Mouse (Mus musculus) forebrain, postnatal 0 days (tissue): ENCODE data around the gene Mnx1. TPM values are rescaled to one million over a fixed set of nuclear protein-coding genes. Genes with fewer than 3 reads are reported as not detected.

ENCODE experiments used
- ATAC-seq: fragments of 200-750 bp; cut with Nextera tagmentation; 2 replicates; pipeline ENCODE4 v1.8.0; 2017; ENCODE audit warnings: mild to moderate bottlenecking, moderate library complexity
- DNase-seq: peaks from one replicate; pipeline ENCODE4 v3.0.0-alpha.2; 2015
- H3K27ac ChIP-seq: fragments of 300-500 bp; sonication (generic); 2 replicates; pipeline ENCODE4 v1.5.1; 2014; ENCODE audit warnings: low read depth, mild to moderate bottlenecking, antibody characterized with exemption, low read length, moderate library complexity, mixed read lengths
- H3K27me3 ChIP-seq: fragments of 300-500 bp; sonication (generic); 2 replicates; pipeline ENCODE4 v1.6.1; 2014; ENCODE audit warnings: mild to moderate bottlenecking, low read length, mixed read lengths; ENCODE audit not compliant: insufficient read depth
- H3K36me3 ChIP-seq: fragments of 300-500 bp; sonication (generic); 2 replicates; pipeline ENCODE4 v1.6.1; 2014; ENCODE audit warnings: mild to moderate bottlenecking, moderate library complexity; ENCODE audit not compliant: insufficient read depth
- H3K4me1 ChIP-seq: fragments of 300-500 bp; sonication (generic); 2 replicates; pipeline ENCODE4 v1.6.1; 2014; ENCODE audit warnings: antibody characterized with exemption; ENCODE audit not compliant: insufficient read depth
- H3K4me2 ChIP-seq: fragments of 300-500 bp; sonication (generic); 2 replicates; pipeline ENCODE4 v1.6.1; 2014; ENCODE audit warnings: low read depth, mild to moderate bottlenecking, moderate library complexity
- H3K4me3 ChIP-seq: fragments of 300-500 bp; sonication (generic); 2 replicates; pipeline ENCODE4 v1.5.1; 2014; ENCODE audit warnings: low read depth, low read length, mixed read lengths
- H3K9ac ChIP-seq: fragments of 300-500 bp; sonication (generic); 2 replicates; pipeline ENCODE4 v1.6.1; 2014; ENCODE audit warnings: mild to moderate bottlenecking
- H3K9me3 ChIP-seq: fragments of 300-500 bp; sonication (generic); 2 replicates; pipeline ENCODE4 v1.6.1; 2016; ENCODE audit warnings: low read length
- CTCF ChIP-seq: sonication (generic); IDR thresholded peaks from 2 replicates; pipeline ENCODE4 v1.5.1; 2016; ENCODE audit warnings: antibody characterized with exemption, control low read depth, low read depth
- WGBS: fragments of 180-500 bp; shearing (Covaris S2); extraction: QIAGEN DNeasy Blood & Tissue Kit; methylation state at CpG from one replicate; pipeline ENCODE4 v1.1.7; 2014; 5-methylcytosine and 5-hydroxymethylcytosine counted together
- polyA plus RNA-seq: library from polyadenylated mRNA; unstranded; fragments of >200 nt; fragmentation: Nextera tagmentation; extraction: Ambion mirVana; gene quantifications from 2 replicates; pipeline ENCODE4 v1.2.1, GENCODE M21; 2015
- total RNA-seq: library from RNA; depleted of rRNA; stranded (reverse); fragments of >200 nt; gene quantifications from 2 replicates; pipeline ENCODE4 v1.2.3, GENCODE M21; 2014; rRNA removed

Gene Mnx1
- not detected in 2 replicates for total RNA-seq
- polyA plus RNA-seq = not detected in 2 replicates

- Histone ChIP-seq H3K9me3 (no peaks in the 10 kb centered on the region), H3K4me1 (no peaks in the 10 kb centered on the region), H3K36me3 (no peaks in the 10 kb centered on the region), H3K9ac (no peak within 1 kb of the TSS), H3K4me3 (peak within 1 kb of the TSS; percentile 31), H3K27me3 (peaks cover 95% of the 10 kb centered on the region), H3K27ac (no peak within 1 kb of the TSS), H3K4me2 (peak within 1 kb of the TSS; percentile 48)
- ATAC-seq = peak; percentile 26
- peak; percentile 16 for DNase-seq
- TF ChIP-seq CTCF = no peak
- WGBS = 2% methylated on average over 65 of the region's 65 CpGs
These were observed at the start of gene Mnx1 for GRCm38 (mm10) chr5:29478208-29479197. TSS of gene Mnx1 (minus strand) at chr5:29478470.

GRCm38 (mm10) chr5:29516432-29516831, 38.2 kb upstream of the Mnx1 start:
- no peak for TF ChIP-seq CTCF
- Histone ChIP-seq H3K27me3 (no peaks in the 10 kb centered on the region), H3K4me3 (no peak overlapping the region), H3K4me2 (no peak overlapping the region), H3K9me3 (no peaks in the 10 kb centered on the region), H3K27ac (no peak overlapping the region), H3K9ac (no peak overlapping the region), H3K36me3 (no peaks in the 10 kb centered on the region), H3K4me1 (no peaks in the 10 kb centered on the region)
- DNase-seq (no peak), ATAC-seq (no peak)
- WGBS = 93% methylated on average over 5 of the region's 5 CpGs

GRCm38 (mm10) chr5:29515888-29516287, 37.6 kb upstream of the Mnx1 start:
- WGBS = 67% methylated on average over 3 of the region's 3 CpGs
- no peaks in the 10 kb centered on the region for H3K4me1 ChIP-seq
- DNase-seq = no peak
- no peak for ATAC-seq
- H3K9me3 ChIP-seq = no peaks in the 10 kb centered on the region
- H3K4me3 ChIP-seq = no peak overlapping the region
- no peaks in the 10 kb centered on the region for H3K36me3 ChIP-seq
- no peak overlapping the region for H3K4me2 ChIP-seq
- TF ChIP-seq CTCF = no peak
- no peaks in the 10 kb centered on the region for H3K27me3 ChIP-seq
- H3K9ac ChIP-seq = no peak overlapping the region
- no peak overlapping the region for H3K27ac ChIP-seq

- H3K4me3 ChIP-seq = no peak overlapping the region
- H3K27me3 ChIP-seq = no peaks in the 10 kb centered on the region
- ATAC-seq (no peak), DNase-seq (no peak)
- no peaks in the 10 kb centered on the region for H3K4me1 ChIP-seq
- no peaks in the 10 kb centered on the region for H3K9me3 ChIP-seq
- 83% methylated on average over 3 of the region's 3 CpGs for WGBS
- no peaks in the 10 kb centered on the region for H3K36me3 ChIP-seq
- H3K27ac ChIP-seq = no peak overlapping the region
- no peak overlapping the region for H3K4me2 ChIP-seq
- TF ChIP-seq CTCF = no peak
- H3K9ac ChIP-seq = no peak overlapping the region
These were observed 28.7 kb upstream of the Mnx1 start for GRCm38 (mm10) chr5:29507013-29507412.

GRCm38 (mm10) chr5:29487321-29487720, 9.1 kb upstream of the Mnx1 start:
- Histone ChIP-seq H3K4me1 (0 out of 2 replicates have a peak, but pooled peaks cover 4% of the 10 kb centered on the region), H3K27ac (no peak overlapping the region), H3K36me3 (no peaks in the 10 kb centered on the region), H3K4me3 (no peak overlapping the region), H3K4me2 (no peak overlapping the region), H3K9me3 (no peaks in the 10 kb centered on the region), H3K27me3 (peaks cover 81% of the 10 kb centered on the region), H3K9ac (no peak overlapping the region)
- ATAC-seq = no peak
- no peak for TF ChIP-seq CTCF
- 11% methylated on average over 13 of the region's 13 CpGs for WGBS
- peak; percentile 21 for DNase-seq

GRCm38 (mm10) chr5:29485941-29486320, 7.7 kb upstream of the Mnx1 start:
- no peak for TF ChIP-seq CTCF
- WGBS = 1% methylated on average over 10 of the region's 10 CpGs
- Histone ChIP-seq H3K4me1 (0 out of 2 replicates have a peak, but pooled peaks cover 4% of the 10 kb centered on the region), H3K4me2 (no peak overlapping the region), H3K27me3 (peaks cover 81% of the 10 kb centered on the region), H3K27ac (no peak overlapping the region), H3K9ac (no peak overlapping the region), H3K4me3 (no peak overlapping the region), H3K9me3 (no peaks in the 10 kb centered on the region), H3K36me3 (no peaks in the 10 kb centered on the region)
- ATAC-seq (no peak), DNase-seq (no peak)
